Mouse (Mus musculus): ENCODE data around the gene Plpp7. TPM values are rescaled to one million over a fixed set of nuclear protein-coding genes. Genes with fewer than 3 reads are reported as not detected.

Gene Plpp7
- total RNA-seq, 2 experiments from 2014 or later: 5.5 to 6.3 TPM

DNA sequence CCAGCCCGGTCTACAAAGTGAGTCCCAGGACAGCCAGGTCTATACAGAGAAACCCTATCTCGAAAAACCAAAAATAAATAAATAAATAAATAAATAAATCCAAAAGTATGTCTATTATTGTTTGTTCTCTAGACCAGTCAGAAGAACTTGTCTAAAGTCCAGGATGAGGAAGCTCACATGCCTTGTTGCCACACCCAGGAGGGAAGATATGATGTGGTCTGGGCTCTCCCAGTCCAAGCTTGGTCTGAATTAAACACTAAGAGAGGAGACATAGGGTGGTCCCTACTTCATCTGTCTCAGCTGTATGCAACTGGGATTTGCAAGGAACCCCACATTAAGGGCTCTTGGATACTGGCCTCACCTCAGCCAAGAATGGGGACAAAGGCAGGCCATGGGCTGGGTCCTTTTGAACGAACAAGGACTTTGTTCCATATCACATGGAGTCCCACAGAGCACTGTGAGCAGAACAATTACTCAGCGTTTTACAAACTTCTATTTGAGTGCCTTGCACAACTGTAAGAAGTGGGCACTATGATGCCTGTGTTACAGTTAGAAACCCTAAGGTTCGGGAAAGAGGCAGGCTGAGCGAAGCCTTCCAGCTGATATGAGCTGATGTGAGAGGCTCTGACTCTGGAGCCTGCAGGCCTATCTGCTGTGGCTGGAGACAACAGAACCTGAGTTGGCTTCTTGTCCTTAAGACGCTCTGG is 1.2 kb upstream of the Plpp7 start:
- no peak for DNase-seq (ENCODE audit: low spot score in 2 of 2)

DNA sequence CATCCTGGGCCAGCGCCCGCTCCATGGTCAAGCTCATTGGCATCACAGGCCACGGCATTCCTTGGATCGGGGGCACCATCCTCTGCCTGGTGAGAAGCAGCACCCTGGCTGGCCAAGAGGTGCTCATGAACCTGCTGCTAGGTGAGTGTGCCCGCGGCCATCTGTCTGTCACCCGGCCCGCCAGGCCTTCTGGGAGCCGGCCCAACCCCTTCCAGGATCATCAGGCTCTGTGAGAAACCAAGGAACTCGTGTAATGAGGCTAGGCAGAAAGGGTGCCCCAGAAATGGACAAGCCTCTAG is 743 bp downstream of the Plpp7 start:
- DNase-seq (ENCODE audit: low spot score in 2 of 2): no peak

DNA sequence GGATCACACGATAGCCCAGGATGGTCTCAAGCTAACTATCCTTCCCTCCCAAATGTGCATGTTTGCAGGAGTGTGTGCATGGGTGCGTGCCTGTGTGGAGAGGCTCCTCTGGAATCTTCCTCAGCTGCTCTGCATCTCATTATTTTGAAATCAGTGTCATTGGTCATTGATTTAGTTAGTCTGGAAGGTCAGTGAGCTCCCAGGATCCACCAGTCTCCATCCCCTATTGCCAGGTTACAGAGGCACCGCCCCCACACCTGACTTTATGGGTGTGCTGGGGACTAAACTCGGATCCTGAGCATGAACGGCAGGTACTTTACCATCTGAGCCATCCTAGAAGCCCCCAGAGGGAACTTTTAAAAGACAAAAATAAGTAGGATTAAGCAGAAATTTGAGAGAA is 7.6 kb downstream of the Plpp7 start:
- DNase-seq (ENCODE audit: low spot score in 2 of 2): no peak

- DNase-seq (ENCODE audit: low spot score in 2 of 2): no peak
Measured at GRCm38 (mm10) chr2:32103557-32103956, 8.2 kb downstream of the Plpp7 start.

DNA sequence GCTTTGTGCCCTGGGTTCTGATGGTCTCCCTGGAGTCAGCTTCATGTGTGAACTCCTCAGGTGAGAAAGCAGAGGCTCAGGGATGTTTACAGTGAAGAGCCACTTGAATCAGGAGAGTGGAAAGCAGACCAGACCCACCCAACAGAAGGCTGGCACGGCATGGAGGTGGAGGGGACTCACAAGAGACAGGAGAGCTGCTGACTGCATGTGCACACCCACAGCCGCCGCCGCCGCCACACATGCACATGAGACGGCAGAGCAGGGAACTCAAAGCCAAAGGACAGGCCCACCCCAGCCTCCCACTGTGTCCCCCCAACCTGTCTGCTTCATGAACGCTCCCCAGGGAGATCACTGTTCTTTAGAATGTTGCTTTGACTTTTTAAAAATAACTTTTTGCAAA is 8.8 kb downstream of the Plpp7 start:
- DNase-seq (ENCODE audit: low spot score in 2 of 2): no peak

GRCm38 (mm10) chr2:32105117-32105913 is 10.0 kb downstream of the Plpp7 start:
- DNase-seq (ENCODE audit: low spot score in 2 of 2): no peak

DNA sequence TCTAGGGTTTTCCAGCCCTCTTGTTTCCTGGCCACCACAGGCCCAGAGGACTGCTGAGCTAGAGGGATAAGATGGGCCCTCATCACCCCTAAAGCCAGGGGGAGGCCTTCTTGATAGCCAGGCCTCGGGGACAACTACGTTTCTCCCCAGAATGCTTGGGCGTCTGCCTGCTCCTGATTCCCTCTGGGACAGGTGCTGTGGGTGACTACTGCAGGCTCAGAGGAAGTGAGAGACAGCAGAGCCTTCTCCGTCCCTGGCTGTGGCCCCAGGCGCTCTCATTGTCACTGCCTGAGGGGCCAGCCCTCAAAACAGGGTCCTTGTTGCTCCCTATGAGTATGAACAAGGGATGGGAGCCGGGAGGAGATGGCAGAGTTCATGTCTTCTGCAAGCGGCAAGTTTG is 10.6 kb downstream of the Plpp7 start:
- no peak for DNase-seq (ENCODE audit: low spot score in 2 of 2)

DNA sequence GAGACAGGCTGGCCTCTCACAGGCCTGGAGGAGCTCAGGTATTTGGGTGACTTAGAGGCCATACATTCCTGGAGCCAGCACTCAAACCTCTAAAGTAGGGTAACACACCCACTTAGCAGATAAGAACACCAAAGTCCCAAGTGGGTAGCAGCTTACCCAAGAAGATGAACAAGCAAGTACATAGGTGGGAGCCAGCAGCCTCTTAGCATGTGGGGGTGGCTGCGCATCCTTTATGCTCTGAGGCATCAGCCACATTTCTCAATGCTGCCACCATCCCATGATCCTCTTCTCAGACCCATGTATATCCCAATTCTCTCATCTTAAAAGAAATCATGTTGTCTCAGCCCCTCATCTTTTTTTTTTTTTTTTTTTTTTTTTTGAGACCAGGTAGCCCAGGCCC is 15.9 kb downstream of the Plpp7 start:
- no peak for DNase-seq (ENCODE audit: low spot score in 2 of 2)

- DNase-seq (ENCODE audit: low spot score in 2 of 2): no peak
Measured at GRCm38 (mm10) chr2:32112548-32112947, 17.2 kb downstream of the Plpp7 start.

DNA sequence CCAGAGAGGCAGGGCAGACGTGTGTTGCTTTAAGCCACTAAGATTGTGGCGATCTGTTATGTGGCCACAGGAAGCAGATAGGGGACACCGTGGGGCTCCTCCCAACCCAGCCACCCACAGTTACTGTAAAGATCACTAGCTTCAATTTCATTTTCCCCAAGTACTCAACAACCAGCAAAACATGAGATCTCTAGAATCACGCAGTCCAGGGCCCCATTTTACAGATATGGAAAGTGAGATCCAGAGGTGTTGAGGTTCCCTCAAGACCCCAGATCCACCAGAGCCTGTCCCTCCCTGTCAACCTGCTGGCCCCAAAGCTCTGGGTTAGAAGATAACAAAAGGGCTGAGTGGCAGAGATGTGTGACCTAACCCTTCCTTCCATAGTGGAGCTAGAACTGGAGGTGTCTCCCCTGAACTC is 20.5 kb downstream of the Plpp7 start:
- no peak for DNase-seq (ENCODE audit: low spot score in 2 of 2)

GRCm38 (mm10) chr2:32119802-32120750 is 24.7 kb downstream of the Plpp7 start:
- no peak for DNase-seq (ENCODE audit: low spot score in 2 of 2)

- DNase-seq (ENCODE audit: low spot score in 2 of 2): no peak
Measured at GRCm38 (mm10) chr2:32121150-32121549, 25.8 kb downstream of the Plpp7 start.

DNA sequence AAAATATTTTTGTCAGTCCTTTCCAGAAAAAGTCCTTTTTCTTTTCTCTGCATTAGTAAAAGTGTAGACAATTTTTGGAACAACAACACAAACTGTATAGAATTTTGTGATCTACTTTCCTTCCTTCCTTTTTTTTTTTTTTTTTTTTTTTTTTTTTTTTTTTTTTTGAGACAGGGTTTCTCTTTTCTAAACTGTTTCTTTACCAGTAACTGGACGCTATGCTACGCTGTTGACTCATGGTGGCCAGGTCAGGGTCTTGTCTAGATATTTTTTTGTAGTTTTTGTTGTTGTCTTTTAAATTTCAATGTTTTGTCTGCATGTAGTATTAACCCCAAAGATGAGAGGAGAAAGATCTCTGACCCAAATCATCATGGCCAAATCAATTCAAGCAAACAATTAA is 26.5 kb downstream of the Plpp7 start:
- DNase-seq (ENCODE audit: low spot score in 2 of 2): no peak

DNA sequence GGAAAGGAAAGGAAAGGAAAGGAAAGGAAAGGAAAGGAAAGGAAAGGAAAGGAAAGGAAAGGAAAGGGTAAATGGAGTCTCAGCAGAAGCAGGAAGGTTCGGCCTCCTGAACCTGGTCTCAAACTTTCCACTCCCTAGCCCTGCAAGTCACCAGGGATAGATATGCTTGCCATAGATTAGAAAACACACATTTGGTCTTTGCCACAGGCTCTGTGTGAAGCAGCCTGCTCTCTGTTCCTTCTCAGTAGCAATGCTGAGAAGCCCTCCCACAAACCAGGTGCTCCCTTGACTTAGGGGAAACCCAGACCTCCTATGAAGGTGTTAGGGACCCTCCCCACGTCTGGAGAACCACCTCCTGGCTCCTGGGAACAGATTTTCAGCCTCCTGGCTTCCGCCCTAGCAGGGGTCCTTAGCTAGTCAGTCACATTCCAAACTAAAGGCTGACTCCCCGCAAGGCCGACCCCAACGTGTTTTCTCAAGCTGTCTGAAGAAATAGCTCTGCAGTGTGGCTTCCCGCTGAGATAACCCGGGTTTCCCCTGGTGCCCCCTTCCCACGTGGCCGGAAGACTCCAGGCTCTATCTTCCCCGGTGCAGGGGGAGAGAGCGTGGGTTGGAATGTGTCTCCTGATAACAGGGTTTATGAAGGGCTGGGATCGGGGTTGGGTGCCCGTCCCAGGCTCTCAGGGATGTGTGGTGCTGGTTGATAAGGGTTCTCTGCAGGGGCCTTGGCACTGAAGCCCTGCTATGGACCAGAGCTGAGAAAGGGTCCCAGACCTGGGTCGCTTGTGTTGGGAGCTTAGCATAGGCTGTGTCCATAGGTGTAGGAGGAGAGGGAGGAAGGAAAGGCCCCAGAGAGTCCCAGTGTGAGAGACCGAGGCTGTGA is 32.6 kb downstream of the Plpp7 start:
- DNase-seq (ENCODE audit: low spot score in 2 of 2): no peak

- no peak for DNase-seq (ENCODE audit: low spot score in 2 of 2)
Measured at GRCm38 (mm10) chr2:32128536-32128841, 33.2 kb downstream of the Plpp7 start.

- no peak for DNase-seq (ENCODE audit: low spot score in 2 of 2)
Measured at GRCm38 (mm10) chr2:32129383-32130074, 34.2 kb downstream of the Plpp7 start.

DNA sequence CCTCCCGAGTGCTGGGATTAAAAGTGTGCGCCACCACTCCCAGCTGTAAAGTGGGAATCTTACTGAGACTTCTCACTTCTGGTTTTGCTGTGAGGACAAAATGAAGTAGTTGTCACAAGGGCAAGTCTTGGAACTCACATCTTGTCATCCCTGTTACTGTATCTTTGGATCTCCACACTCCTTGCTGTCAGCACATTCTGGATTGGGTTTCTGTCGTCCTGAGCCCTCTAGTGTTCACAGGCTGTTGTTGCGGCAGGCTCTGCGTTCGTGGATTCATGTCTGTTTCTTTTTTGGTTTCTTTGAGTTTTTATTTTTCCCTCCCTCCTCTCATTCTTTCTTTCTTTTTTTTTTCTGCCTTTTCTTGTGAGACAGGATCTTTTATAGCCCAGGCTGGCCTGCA is 35.1 kb downstream of the Plpp7 start:
- DNase-seq (ENCODE audit: low spot score in 2 of 2): peak in 1 of 2 experiments; percentile 33

DNA sequence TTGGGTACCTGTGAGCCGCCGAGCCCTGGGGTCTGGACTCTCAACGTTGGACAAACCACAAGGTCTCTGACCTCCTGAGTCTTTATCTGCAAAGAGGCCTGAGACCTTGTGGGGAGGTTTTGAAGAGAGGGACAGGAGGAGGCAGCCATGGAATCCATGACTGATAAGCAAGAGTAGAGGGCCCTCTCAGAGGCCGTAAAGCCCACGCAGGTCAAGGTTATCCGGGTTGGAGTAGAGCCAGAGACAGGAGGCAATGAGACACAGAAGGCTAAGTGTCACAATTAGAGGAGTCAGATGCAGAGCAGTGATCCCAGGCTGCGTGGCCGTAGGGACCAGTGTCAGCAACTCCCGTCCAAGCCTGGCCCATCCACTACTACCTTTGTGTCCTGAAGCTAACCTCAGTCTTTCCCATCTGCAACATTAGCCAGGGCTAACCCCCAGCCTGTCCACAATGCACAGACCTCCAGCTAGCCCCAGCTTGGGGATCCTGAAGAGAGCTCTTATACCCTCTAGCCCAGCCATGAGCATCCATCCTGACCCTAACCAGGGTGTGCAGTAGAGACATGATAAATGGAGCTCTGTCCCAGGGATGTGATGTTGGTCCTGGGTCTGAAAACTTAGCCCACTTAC is 36.0 kb downstream of the Plpp7 start:
- no peak for DNase-seq (ENCODE audit: low spot score in 2 of 2)

DNA sequence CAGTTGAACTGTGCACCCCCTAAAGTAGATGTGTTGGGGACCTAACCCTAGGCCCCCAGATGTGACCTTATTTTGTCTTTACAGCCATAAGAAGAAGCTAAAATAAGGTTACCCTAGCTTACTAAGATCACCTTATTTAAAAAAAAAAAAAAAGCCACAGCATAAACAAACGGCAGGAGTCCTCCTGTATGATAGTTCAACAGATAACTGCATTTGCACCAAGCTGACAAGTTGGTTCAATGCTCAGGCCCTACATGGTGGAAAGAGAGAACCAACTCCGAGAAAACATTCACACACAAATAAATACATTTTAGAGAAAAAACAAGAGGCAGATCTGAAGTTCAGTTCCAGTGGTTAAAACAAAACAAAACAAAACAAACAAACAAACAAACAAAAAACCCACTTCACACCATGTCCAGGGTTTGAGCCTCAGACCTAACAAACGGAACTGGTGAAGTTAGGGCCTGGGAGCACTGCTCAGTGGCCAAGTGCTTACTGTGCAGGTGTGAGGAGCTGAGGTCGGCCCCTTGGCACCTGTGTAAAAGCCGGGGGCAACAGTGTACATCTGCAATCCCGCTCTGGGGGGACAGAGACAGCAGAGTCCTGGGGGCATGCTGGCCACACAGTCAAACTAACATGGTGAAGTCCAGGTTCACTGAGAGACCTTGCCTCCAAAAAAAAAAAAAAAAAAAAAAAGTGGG is 36.7 kb downstream of the Plpp7 start:
- DNase-seq (ENCODE audit: low spot score in 2 of 2): no peak

All from adrenal gland, postnatal 4 days (tissue).